Mouse (Mus musculus): ENCODE measurements around the gene P2rx4. TPM values are rescaled to one million over a fixed set of nuclear protein-coding genes. Genes with fewer than 3 reads are reported as not detected.

The P2rx4 gene
- total and polyA plus RNA-seq, 2 experiments, result 43.2 to 59.5 TPM

- Histone ChIP-seq H3K27me3 (ENCODE audit: control insufficient read depth, insufficient read depth, low read length) (no peaks in the 10 kb centered on the region), H3K27ac (replicated peaks; ENCODE audit: insufficient read depth, low read depth, low read length) (no peak overlapping the region), H3K4me3 (ENCODE audit: insufficient read depth, low read depth, low read length) (no peak overlapping the region), H3K79me2 (ENCODE audit: control insufficient read depth, insufficient read depth, low read length) (no peaks in the 10 kb centered on the region), H3K4me1 (ENCODE audit: control insufficient read depth, insufficient read depth, low read length) (no peaks in the 10 kb centered on the region), H3K9ac (ENCODE audit: low read depth, low read length) (no peak overlapping the region), H3K36me3 (ENCODE audit: control insufficient read depth, insufficient read depth, low read length) (no peaks in the 10 kb centered on the region)
- DNase-seq (ENCODE audit: extremely low read depth, low read depth, low spot score), result no peak
- TF ChIP-seq CTCF (IDR thresholded peaks at IDR 0.05; ENCODE audit: low read depth, low read length), result no peak
- WGBS, result 86% methylated on average over 29 of the region's 29 CpGs
These were observed 56.1 kb downstream of the P2rx4 start for GRCm38 (mm10) chr5:122763271-122764031.

GRCm38 (mm10) chr5:122764032-122764464 lies 56.7 kb downstream of the P2rx4 start:
- H3K36me3 ChIP-seq (ENCODE audit: control insufficient read depth, insufficient read depth, low read length), result no peaks in the 10 kb centered on the region
- H3K27me3 ChIP-seq (ENCODE audit: control insufficient read depth, insufficient read depth, low read length), result no peaks in the 10 kb centered on the region
- no peak overlapping the region for H3K27ac ChIP-seq (replicated peaks; ENCODE audit: insufficient read depth, low read depth, low read length)
- TF ChIP-seq CTCF (IDR thresholded peaks at IDR 0.05; ENCODE audit: low read depth, low read length) (peak; percentile 64), POLR2A (IDR thresholded peaks at IDR 0.05; ENCODE audit: extremely low read depth, insufficient read depth, low read length) (no peak)
- H3K79me2 ChIP-seq (ENCODE audit: control insufficient read depth, insufficient read depth, low read length), result no peaks in the 10 kb centered on the region; the same call in 1 of the 2 replicates
- 76% methylated on average over 10 of the region's 10 CpGs for WGBS
- no peak for DNase-seq (ENCODE audit: extremely low read depth, low read depth, low spot score)
- H3K9ac ChIP-seq (ENCODE audit: low read depth, low read length), result no peak overlapping the region
- H3K4me3 ChIP-seq (ENCODE audit: insufficient read depth, low read depth, low read length), result no peak overlapping the region
- no peaks in the 10 kb centered on the region for H3K4me1 ChIP-seq (ENCODE audit: control insufficient read depth, insufficient read depth, low read length)

GRCm38 (mm10) chr5:122767283-122767682 lies 59.9 kb downstream of the P2rx4 start:
- no peak overlapping the region for H3K27ac ChIP-seq (replicated peaks; ENCODE audit: insufficient read depth, low read depth, low read length)
- no peak for DNase-seq (ENCODE audit: extremely low read depth, low read depth, low spot score)
- H3K36me3 ChIP-seq (ENCODE audit: control insufficient read depth, insufficient read depth, low read length), result no peaks in the 10 kb centered on the region
- peaks cover 6% of the 10 kb centered on the region for H3K4me1 ChIP-seq (ENCODE audit: control insufficient read depth, insufficient read depth, low read length)
- TF ChIP-seq POLR2A (IDR thresholded peaks at IDR 0.05; ENCODE audit: extremely low read depth, insufficient read depth, low read length) (no peak), CTCF (IDR thresholded peaks at IDR 0.05; ENCODE audit: low read depth, low read length) (no peak)
- H3K4me3 ChIP-seq (ENCODE audit: insufficient read depth, low read depth, low read length), result no peak overlapping the region
- 87% methylated on average over 11 of the region's 11 CpGs for WGBS
- H3K79me2 ChIP-seq (ENCODE audit: control insufficient read depth, insufficient read depth, low read length), result no peaks in the 10 kb centered on the region; the same call in 1 of the 2 replicates
- no peak overlapping the region for H3K9ac ChIP-seq (ENCODE audit: low read depth, low read length)
- no peaks in the 10 kb centered on the region for H3K27me3 ChIP-seq (ENCODE audit: control insufficient read depth, insufficient read depth, low read length)

GRCm38 (mm10) chr5:122769101-122769568 lies 61.8 kb downstream of the P2rx4 start:
- H3K27ac ChIP-seq (replicated peaks; ENCODE audit: insufficient read depth, low read depth, low read length), result no peak overlapping the region
- H3K27me3 ChIP-seq (ENCODE audit: control insufficient read depth, insufficient read depth, low read length), result no peaks in the 10 kb centered on the region
- no peaks in the 10 kb centered on the region; the same call in 1 of the 2 replicates for H3K79me2 ChIP-seq (ENCODE audit: control insufficient read depth, insufficient read depth, low read length)
- H3K4me1 ChIP-seq (ENCODE audit: control insufficient read depth, insufficient read depth, low read length), result peaks cover 6% of the 10 kb centered on the region
- DNase-seq (ENCODE audit: extremely low read depth, low read depth, low spot score), result no peak
- no peaks in the 10 kb centered on the region for H3K36me3 ChIP-seq (ENCODE audit: control insufficient read depth, insufficient read depth, low read length)
- no peak overlapping the region for H3K4me3 ChIP-seq (ENCODE audit: insufficient read depth, low read depth, low read length)
- WGBS, result 84% methylated on average over 15 of the region's 15 CpGs
- TF ChIP-seq POLR2A (IDR thresholded peaks at IDR 0.05; ENCODE audit: extremely low read depth, insufficient read depth, low read length) (no peak), CTCF (IDR thresholded peaks at IDR 0.05; ENCODE audit: low read depth, low read length) (no peak)
- no peak overlapping the region for H3K9ac ChIP-seq (ENCODE audit: low read depth, low read length)

- Histone ChIP-seq H3K4me3 (ENCODE audit: insufficient read depth, low read depth, low read length) (no peak overlapping the region), H3K27ac (replicated peaks; ENCODE audit: insufficient read depth, low read depth, low read length) (peak overlapping the region; percentile 57), H3K79me2 (ENCODE audit: control insufficient read depth, insufficient read depth, low read length) (no peaks in the 10 kb centered on the region; the same call in 1 of the 2 replicates), H3K27me3 (ENCODE audit: control insufficient read depth, insufficient read depth, low read length) (no peaks in the 10 kb centered on the region), H3K9ac (ENCODE audit: low read depth, low read length) (peak overlapping the region; percentile 36; the same call in 1 of the 2 replicates), H3K36me3 (ENCODE audit: control insufficient read depth, insufficient read depth, low read length) (no peaks in the 10 kb centered on the region), H3K4me1 (ENCODE audit: control insufficient read depth, insufficient read depth, low read length) (peaks cover 6% of the 10 kb centered on the region)
- peak; percentile 57 for DNase-seq (ENCODE audit: extremely low read depth, low read depth, low spot score)
- 18% methylated on average over 7 of the region's 7 CpGs for WGBS
- no peak for TF ChIP-seq CTCF (IDR thresholded peaks at IDR 0.05; ENCODE audit: low read depth, low read length)
These were observed 63.0 kb downstream of the P2rx4 start for GRCm38 (mm10) chr5:122770304-122770703.

- Histone ChIP-seq H3K27ac (replicated peaks; ENCODE audit: insufficient read depth, low read depth, low read length) (peak overlapping the region; percentile 57), H3K36me3 (ENCODE audit: control insufficient read depth, insufficient read depth, low read length) (no peaks in the 10 kb centered on the region), H3K4me1 (ENCODE audit: control insufficient read depth, insufficient read depth, low read length) (peaks cover 6% of the 10 kb centered on the region), H3K79me2 (ENCODE audit: control insufficient read depth, insufficient read depth, low read length) (no peaks in the 10 kb centered on the region; the same call in 1 of the 2 replicates), H3K27me3 (ENCODE audit: control insufficient read depth, insufficient read depth, low read length) (no peaks in the 10 kb centered on the region), H3K9ac (ENCODE audit: low read depth, low read length) (no peak overlapping the region), H3K4me3 (ENCODE audit: insufficient read depth, low read depth, low read length) (peak overlapping the region; percentile 6; the same call in 1 of the 2 replicates)
- DNase-seq (ENCODE audit: extremely low read depth, low read depth, low spot score), result peak; percentile 59
- TF ChIP-seq POLR2A (IDR thresholded peaks at IDR 0.05; ENCODE audit: extremely low read depth, insufficient read depth, low read length), result no peak
- no peak for TF ChIP-seq CTCF (IDR thresholded peaks at IDR 0.05; ENCODE audit: low read depth, low read length)
- WGBS, result 8% methylated on average over 10 of the region's 10 CpGs
These were observed 63.5 kb downstream of the P2rx4 start for GRCm38 (mm10) chr5:122770806-122771261.

Data from liver, adult 2 months (tissue).